Mouse (Mus musculus) lung, postnatal 0 days (tissue): ENCODE results near the gene Gigyf1. TPM values are rescaled to one million over a fixed set of nuclear protein-coding genes. Genes with fewer than 3 reads are reported as not detected.

Experiments
- ATAC-seq: fragments of 200-750 bp; cut with Nextera tagmentation; 2 replicates; pipeline ENCODE4 v1.8.0; 2017; ENCODE audit warnings: moderate library complexity
- DNase-seq: peaks from one replicate; pipeline ENCODE4 v3.0.0-alpha.2; 2016; ENCODE audit warnings: low spot score
- H3K27ac ChIP-seq: fragments of 300-500 bp; sonication (generic); 2 replicates; pipeline ENCODE4 v1.5.1; 2014; ENCODE audit warnings: antibody characterized with exemption, mild to moderate bottlenecking, low read length, mixed read lengths
- H3K27me3 ChIP-seq: fragments of 300-500 bp; sonication (generic); replicated peaks from 2 replicates; pipeline ENCODE4 v1.6.1; 2014; ENCODE audit warnings: low read length, mixed read lengths; ENCODE audit not compliant: insufficient read depth
- H3K36me3 ChIP-seq: fragments of 300-500 bp; sonication (generic); 2 replicates; pipeline ENCODE4 v1.6.1; 2014; ENCODE audit warnings: low read length, mixed read lengths; ENCODE audit not compliant: insufficient read depth
- H3K4me1 ChIP-seq: fragments of 300-500 bp; sonication (generic); 2 replicates; pipeline ENCODE4 v1.6.1; 2014; ENCODE audit warnings: antibody characterized with exemption, low read depth, low read length, mixed read lengths; ENCODE audit not compliant: insufficient read depth
- H3K4me2 ChIP-seq: fragments of 300-500 bp; sonication (generic); replicated peaks from 2 replicates; pipeline ENCODE4 v1.6.1; 2014; ENCODE audit warnings: low read depth, mild to moderate bottlenecking, low read length, moderate library complexity, mixed read lengths
- H3K4me3 ChIP-seq: fragments of 300-500 bp; sonication (generic); 2 replicates; pipeline ENCODE4 v1.5.1; 2014; ENCODE audit warnings: low read depth, low read length
- H3K9ac ChIP-seq: fragments of 300-500 bp; sonication (generic); replicated peaks from 2 replicates; pipeline ENCODE4 v1.6.1; 2014; ENCODE audit warnings: low read depth, mild to moderate bottlenecking
- H3K9me3 ChIP-seq: fragments of 300-500 bp; sonication (generic); 2 replicates; pipeline ENCODE4 v1.6.1; 2016; ENCODE audit warnings: low read length, mixed read lengths
- CTCF ChIP-seq: IDR thresholded peaks from 2 replicates; pipeline ENCODE4 v1.5.1; 2016; ENCODE audit warnings: antibody characterized with exemption, mild to moderate bottlenecking
- EP300 ChIP-seq: IDR thresholded peaks from 2 replicates; pipeline ENCODE4 v1.6.1; 2016; ENCODE audit warnings: antibody characterized with exemption, mild to moderate bottlenecking, control low read depth
- WGBS: fragments of 180-500 bp; shearing (Covaris S2); extraction: QIAGEN DNeasy Blood & Tissue Kit; methylation state at CpG from one replicate; pipeline ENCODE4 v1.1.7; 2014; 5-methylcytosine and 5-hydroxymethylcytosine counted together
- polyA plus RNA-seq: library from polyadenylated mRNA; unstranded; fragments of >200 nt; fragmentation: Nextera tagmentation; extraction: Ambion mirVana; gene quantifications from 2 replicates; pipeline ENCODE4 v1.2.1, GENCODE M21; 2015

The Gigyf1 gene
- polyA plus RNA-seq, 1 experiment from 2014 or later = 12.4 TPM

- 1% methylated on average over 36 of the region's 46 CpGs for WGBS
- peaks cover 10% of the 10 kb centered on the region for H3K4me1 ChIP-seq
Measured at GRCm38 (mm10) chr5:137530588-137531413, 12.5 kb downstream of the Gigyf1 start.

GRCm38 (mm10) chr5:137531414-137532130 is 13.2 kb downstream of the Gigyf1 start:
- Histone ChIP-seq H3K9ac (peak overlapping the region; percentile 79), H3K4me3 (peak overlapping the region; percentile 75), H3K36me3 (peaks cover 21% of the 10 kb centered on the region), H3K27me3 (no peaks in the 10 kb centered on the region), H3K4me2 (peak overlapping the region; percentile 92), H3K27ac (peak overlapping the region; percentile 89), H3K4me1 (peaks cover 10% of the 10 kb centered on the region), H3K9me3 (no peaks in the 10 kb centered on the region)
- WGBS = under 1% methylated on average over 42 of the region's 51 CpGs
- ATAC-seq (0 out of 2 replicates have a peak, but pooled peaks have one; percentile 0), DNase-seq (peak; percentile 45)
- 0 out of 2 replicates have a peak, but pooled peaks have one; percentile 6 for TF ChIP-seq EP300
- 0 out of 2 replicates have a peak, but pooled peaks have one; percentile 1 for TF ChIP-seq CTCF

More at GRCm38 (mm10) chr5:137530588-137531413, 12.5 kb downstream of the Gigyf1 start:
- Histone ChIP-seq H3K27ac (peak overlapping the region; percentile 89), H3K4me2 (peak overlapping the region; percentile 92), H3K9ac (peak overlapping the region; percentile 79), H3K9me3 (no peaks in the 10 kb centered on the region), H3K27me3 (no peaks in the 10 kb centered on the region), H3K4me3 (peak overlapping the region; percentile 75), H3K36me3 (peaks cover 21% of the 10 kb centered on the region)
- TF ChIP-seq EP300 (peak; percentile 18; the same call in 1 of the 2 replicates), CTCF (no peak)
- DNase-seq = peak; percentile 79
- peak; percentile 38 for ATAC-seq

- no peaks in the 10 kb centered on the region for H3K27me3 ChIP-seq
- no peaks in the 10 kb centered on the region for H3K9me3 ChIP-seq
- peaks cover 10% of the 10 kb centered on the region for H3K4me1 ChIP-seq
- H3K9ac ChIP-seq = peak overlapping the region; percentile 79
- peak overlapping the region; percentile 75 for H3K4me3 ChIP-seq
- H3K36me3 ChIP-seq = peaks cover 21% of the 10 kb centered on the region
- ATAC-seq (no peak), DNase-seq (peak; percentile 43)
- peak overlapping the region; percentile 92 for H3K4me2 ChIP-seq
- TF ChIP-seq EP300 = no peak
- no peak for TF ChIP-seq CTCF
- peak overlapping the region; percentile 89 for H3K27ac ChIP-seq
- WGBS = 2% methylated on average over 19 of the region's 19 CpGs
Measured at GRCm38 (mm10) chr5:137532131-137532807, 13.9 kb downstream of the Gigyf1 start.

GRCm38 (mm10) chr5:137532808-137533116 is 14.4 kb downstream of the Gigyf1 start:
- peak overlapping the region; percentile 89 for H3K27ac ChIP-seq
- peak overlapping the region; percentile 79 for H3K9ac ChIP-seq
- H3K4me1 ChIP-seq = peaks cover 10% of the 10 kb centered on the region
- H3K4me2 ChIP-seq = peak overlapping the region; percentile 92
- ATAC-seq = peak; percentile 34
- H3K36me3 ChIP-seq = peaks cover 16% of the 10 kb centered on the region
- no peak for DNase-seq
- no peaks in the 10 kb centered on the region for H3K9me3 ChIP-seq
- no peaks in the 10 kb centered on the region for H3K27me3 ChIP-seq
- TF ChIP-seq CTCF (no peak), EP300 (no peak)
- peak overlapping the region; percentile 75 for H3K4me3 ChIP-seq
- WGBS = 0% methylated on average over 4 of the region's 12 CpGs

- ATAC-seq = peak; percentile 81
- H3K9ac ChIP-seq = peak within 1 kb of the TSS; percentile 79
- under 1% methylated on average over 30 of the region's 40 CpGs for WGBS
Measured at GRCm38 (mm10) chr5:137533117-137533827, 14.9 kb downstream of the Gigyf1 start, which contains the start of the genes Epo and Gnb2. Epo (minus strand) TSS chr5:137533242. Gnb2 (minus strand) TSS chr5:137533510.

More at GRCm38 (mm10) chr5:137533117-137533827, 14.9 kb downstream of the Gigyf1 start, which contains the start of the genes Epo and Gnb2:
- TF ChIP-seq CTCF = no peak
- peak; percentile 77 for TF ChIP-seq EP300
- Histone ChIP-seq H3K4me2 (peak within 1 kb of the TSS; percentile 92), H3K27me3 (no peaks in the 10 kb centered on the region), H3K4me1 (peaks cover 10% of the 10 kb centered on the region), H3K36me3 (peaks cover 11% of the 10 kb centered on the region), H3K27ac (peak within 1 kb of the TSS; percentile 89), H3K9me3 (no peaks in the 10 kb centered on the region), H3K4me3 (peak within 1 kb of the TSS; percentile 75)
- DNase-seq = peak; percentile 97
